Mouse (Mus musculus) neural tube, embryonic 15.5 days (tissue): ENCODE measurements at regions not wholly inside any gene's neighbourhood (a gene's known extent, or its start where the extent isn't known, plus 50 kb on each side); places are given as distances from the start of the nearest gene placed in this dataset.

Experiments
- ATAC-seq: fragments of 200-750 bp; cut with Nextera tagmentation; 2 replicates; pipeline ENCODE4 v1.8.0; 2017; ENCODE audit warnings: mild to moderate bottlenecking, moderate TSS enrichment, moderate library complexity; ENCODE audit not compliant: low FRiP score
- H3K27ac ChIP-seq: fragments of 300-500 bp; sonication (generic); replicated peaks from 2 replicates; pipeline ENCODE4 v1.5.1; 2015; ENCODE audit warnings: mild to moderate bottlenecking, inconsistent platforms
- H3K27me3 ChIP-seq: fragments of 300-500 bp; sonication (generic); replicated peaks from 2 replicates; pipeline ENCODE4 v1.6.1; 2015; ENCODE audit warnings: inconsistent platforms
- H3K36me3 ChIP-seq: fragments of 300-500 bp; sonication (generic); 2 replicates; pipeline ENCODE4 v1.6.1; 2015; ENCODE audit warnings: inconsistent platforms
- H3K4me1 ChIP-seq: fragments of 300-500 bp; sonication (generic); 2 replicates; pipeline ENCODE4 v1.6.1; 2015; ENCODE audit warnings: inconsistent platforms
- H3K4me2 ChIP-seq: fragments of 300-500 bp; sonication (generic); 2 replicates; pipeline ENCODE4 v1.6.1; 2015; ENCODE audit warnings: inconsistent platforms, mild to moderate bottlenecking, moderate library complexity
- H3K4me3 ChIP-seq: fragments of 300-500 bp; sonication (generic); replicated peaks from 2 replicates; pipeline ENCODE4 v1.5.1; 2015; ENCODE audit warnings: mild to moderate bottlenecking, inconsistent platforms
- H3K9ac ChIP-seq: fragments of 300-500 bp; sonication (generic); replicated peaks from 2 replicates; pipeline ENCODE4 v1.6.1; 2015; ENCODE audit warnings: mild to moderate bottlenecking, inconsistent platforms
- H3K9me3 ChIP-seq: fragments of 300-500 bp; sonication (generic); replicated peaks from 2 replicates; pipeline ENCODE4 v1.6.1; 2016; ENCODE audit warnings: inconsistent platforms
- WGBS: fragments of 180-500 bp; shearing (Covaris S2); methylation state at CpG from one replicate; pipeline ENCODE4 v1.1.7; 2015; ENCODE audit warnings: mixed read lengths; 5-methylcytosine and 5-hydroxymethylcytosine counted together

- H3K4me3 ChIP-seq = no peak overlapping the region
- no peaks in the 10 kb centered on the region for H3K9me3 ChIP-seq
- peaks cover 7% of the 10 kb centered on the region; the same call in 1 of the 2 replicates for H3K4me1 ChIP-seq
- no peak overlapping the region for H3K27ac ChIP-seq
- H3K9ac ChIP-seq = no peak overlapping the region
- no peak overlapping the region for H3K4me2 ChIP-seq
- no peaks in the 10 kb centered on the region for H3K27me3 ChIP-seq
- no peaks in the 10 kb centered on the region for H3K36me3 ChIP-seq
- ATAC-seq = no peak
- 88% methylated on average over 9 of the region's 9 CpGs for WGBS
Measured at GRCm38 (mm10) chr8:126877039-126877365, 68.6 kb downstream of the Tomm20 start.

GRCm38 (mm10) chr8:126876300-126877038, 69.2 kb downstream of the Tomm20 start:
- no peak for ATAC-seq
- Histone ChIP-seq H3K36me3 (no peaks in the 10 kb centered on the region), H3K4me3 (no peak overlapping the region), H3K27me3 (no peaks in the 10 kb centered on the region), H3K9ac (no peak overlapping the region), H3K27ac (no peak overlapping the region), H3K4me1 (peaks cover 7% of the 10 kb centered on the region; the same call in 1 of the 2 replicates), H3K4me2 (no peak overlapping the region), H3K9me3 (no peaks in the 10 kb centered on the region)
- 64% methylated on average over 9 of the region's 9 CpGs for WGBS

- Histone ChIP-seq H3K27me3 (no peaks in the 10 kb centered on the region), H3K9me3 (no peaks in the 10 kb centered on the region), H3K4me2 (no peak overlapping the region), H3K36me3 (no peaks in the 10 kb centered on the region), H3K27ac (no peak overlapping the region; the same call in 1 of the 2 replicates), H3K4me3 (no peak overlapping the region), H3K9ac (no peak overlapping the region), H3K4me1 (peaks cover 7% of the 10 kb centered on the region; the same call in 1 of the 2 replicates)
- ATAC-seq = no peak
- 92% methylated on average over 7 of the region's 7 CpGs for whole genome bisulfite sequencing
Measured at GRCm38 (mm10) chr8:126875491-126876155, 70.0 kb downstream of the Tomm20 start.

GRCm38 (mm10) chr8:126874846-126875245, 70.8 kb downstream of the Tomm20 start:
- Histone ChIP-seq H3K36me3 (no peaks in the 10 kb centered on the region), H3K9me3 (no peaks in the 10 kb centered on the region), H3K4me2 (no peak overlapping the region), H3K4me1 (peaks cover 7% of the 10 kb centered on the region; the same call in 1 of the 2 replicates), H3K9ac (no peak overlapping the region), H3K27me3 (no peaks in the 10 kb centered on the region), H3K4me3 (no peak overlapping the region), H3K27ac (no peak overlapping the region)
- ATAC-seq = no peak
- WGBS = 92% methylated on average over 1 of the region's 1 CpGs

- H3K27ac ChIP-seq = no peak overlapping the region
- no peak overlapping the region for H3K9ac ChIP-seq
- peaks cover 7% of the 10 kb centered on the region; the same call in 1 of the 2 replicates for H3K4me1 ChIP-seq
- no peak overlapping the region for H3K4me2 ChIP-seq
- no peaks in the 10 kb centered on the region for H3K9me3 ChIP-seq
- H3K27me3 ChIP-seq = no peaks in the 10 kb centered on the region
- no peaks in the 10 kb centered on the region for H3K36me3 ChIP-seq
- WGBS = 86% methylated on average over 6 of the region's 6 CpGs
- H3K4me3 ChIP-seq = no peak overlapping the region
- ATAC-seq = no peak
Measured at GRCm38 (mm10) chr8:126874126-126874730, 71.4 kb downstream of the Tomm20 start.

GRCm38 (mm10) chr8:126873306-126873705, 72.3 kb downstream of the Tomm20 start:
- 84% methylated on average over 7 of the region's 7 CpGs for WGBS
- ATAC-seq = no peak
- H3K27me3 ChIP-seq = no peaks in the 10 kb centered on the region
- no peaks in the 10 kb centered on the region for H3K36me3 ChIP-seq
- no peak overlapping the region for H3K4me3 ChIP-seq
- no peak overlapping the region for H3K4me2 ChIP-seq
- no peaks in the 10 kb centered on the region for H3K9me3 ChIP-seq
- no peak overlapping the region for H3K9ac ChIP-seq
- no peak overlapping the region for H3K27ac ChIP-seq
- H3K4me1 ChIP-seq = peaks cover 7% of the 10 kb centered on the region; the same call in 1 of the 2 replicates

- no peaks in the 10 kb centered on the region for H3K27me3 ChIP-seq
- H3K9me3 ChIP-seq = no peaks in the 10 kb centered on the region
- ATAC-seq = no peak
- no peak overlapping the region for H3K27ac ChIP-seq
- H3K4me1 ChIP-seq = peaks cover 7% of the 10 kb centered on the region; the same call in 1 of the 2 replicates
- H3K4me2 ChIP-seq = no peak overlapping the region
- no peak overlapping the region for H3K9ac ChIP-seq
- no peak overlapping the region for H3K4me3 ChIP-seq
- H3K36me3 ChIP-seq = no peaks in the 10 kb centered on the region
- 92% methylated on average over 4 of the region's 4 CpGs for WGBS
Measured at GRCm38 (mm10) chr8:126872574-126872973, 73.1 kb downstream of the Tomm20 start.

- ATAC-seq = no peak
- no peak overlapping the region for H3K27ac ChIP-seq
- no peaks in the 10 kb centered on the region for H3K9me3 ChIP-seq
- WGBS = 90% methylated on average over 8 of the region's 8 CpGs
- H3K4me1 ChIP-seq = peaks cover 7% of the 10 kb centered on the region; the same call in 1 of the 2 replicates
- no peak overlapping the region for H3K4me2 ChIP-seq
- H3K36me3 ChIP-seq = no peaks in the 10 kb centered on the region
- no peak overlapping the region for H3K9ac ChIP-seq
- no peaks in the 10 kb centered on the region for H3K27me3 ChIP-seq
- H3K4me3 ChIP-seq = no peak overlapping the region
Measured at GRCm38 (mm10) chr8:126872133-126872532, 73.5 kb downstream of the Tomm20 start.

GRCm38 (mm10) chr8:126869464-126869850, 76.2 kb downstream of the Tomm20 start:
- no peak overlapping the region for H3K9ac ChIP-seq
- no peak overlapping the region for H3K4me2 ChIP-seq
- WGBS = 91% methylated on average over 1 of the region's 1 CpGs
- no peak overlapping the region for H3K27ac ChIP-seq
- no peaks in the 10 kb centered on the region for H3K36me3 ChIP-seq
- H3K4me1 ChIP-seq = no peaks in the 10 kb centered on the region
- ATAC-seq = no peak
- no peak overlapping the region for H3K4me3 ChIP-seq
- no peaks in the 10 kb centered on the region for H3K27me3 ChIP-seq
- no peaks in the 10 kb centered on the region for H3K9me3 ChIP-seq

- Histone ChIP-seq H3K36me3 (no peaks in the 10 kb centered on the region), H3K9ac (no peak overlapping the region), H3K27me3 (no peaks in the 10 kb centered on the region), H3K27ac (no peak overlapping the region), H3K4me2 (no peak overlapping the region), H3K9me3 (no peaks in the 10 kb centered on the region), H3K4me1 (no peaks in the 10 kb centered on the region), H3K4me3 (no peak overlapping the region)
- ATAC-seq = no peak
- WGBS = 75% methylated on average over 3 of the region's 3 CpGs
Measured at GRCm38 (mm10) chr8:126868831-126869463, 76.7 kb downstream of the Tomm20 start.

- Histone ChIP-seq H3K9me3 (no peaks in the 10 kb centered on the region), H3K27ac (no peak overlapping the region), H3K36me3 (no peaks in the 10 kb centered on the region), H3K27me3 (no peaks in the 10 kb centered on the region), H3K4me1 (no peaks in the 10 kb centered on the region), H3K9ac (no peak overlapping the region), H3K4me2 (no peak overlapping the region), H3K4me3 (no peak overlapping the region)
- no peak for ATAC-seq
- WGBS = 85% methylated on average over 14 of the region's 14 CpGs
Measured at GRCm38 (mm10) chr8:126867121-126867988, 78.3 kb downstream of the Tomm20 start.
